Mouse (Mus musculus) myocyte (in vitro differentiated cells): ENCODE results near the gene Hoxa3. TPM values are rescaled to one million over a fixed set of nuclear protein-coding genes. Genes with fewer than 3 reads are reported as not detected.

Experiments
- H3K27me3 ChIP-seq: one replicate; pipeline ENCODE4 v1.6.1; 2011; ENCODE audit not compliant: control insufficient read depth, insufficient read depth, insufficient read length
- H3K36me3 ChIP-seq: one replicate; pipeline ENCODE4 v1.6.1; 2011; ENCODE audit not compliant: control insufficient read depth, insufficient read depth
- H3K4me2 ChIP-seq: one replicate; pipeline ENCODE4 v1.6.1; 2011; ENCODE audit warnings: low read depth, control low read depth
- H3K4me3 ChIP-seq: one replicate; pipeline ENCODE4 v1.5.1; 2011; ENCODE audit warnings: mild to moderate bottlenecking, control low read depth, moderate library complexity
- H3K79me2 ChIP-seq: one replicate; pipeline ENCODE4 v1.6.1; 2011; ENCODE audit not compliant: control insufficient read depth, insufficient read depth
- H3ac ChIP-seq: one replicate; pipeline ENCODE4 v1.6.1; 2011; ENCODE audit not compliant: control insufficient read depth, insufficient read length
- CEBPB ChIP-seq: IDR thresholded peaks from 2 replicates; pipeline ENCODE4 v1.6.1; 2011; ENCODE audit warnings: mild to moderate bottlenecking, moderate library complexity; ENCODE audit not compliant: poor library complexity, insufficient read depth, severe bottlenecking
- E2F4 ChIP-seq: IDR thresholded peaks from one replicate; pipeline ENCODE4 v1.6.1; 2011; ENCODE audit warnings: mild to moderate bottlenecking, control low read depth, moderate library complexity; ENCODE audit not compliant: insufficient read depth
- MAX ChIP-seq: IDR thresholded peaks from one replicate; pipeline ENCODE4 v1.6.1; 2011; ENCODE audit warnings: low read depth, mild to moderate bottlenecking, control low read depth
- MYOD1 ChIP-seq, 3 experiments: IDR thresholded peaks; one replicate each; pipeline ENCODE4 v1.6.1; 2011; ENCODE audit warnings: control low read depth in 2 of 3, low read depth in 2 of 3, mild to moderate bottlenecking in 2 of 3, moderate library complexity in 1 of 3; ENCODE audit not compliant: insufficient read length in 2 of 3, control insufficient read depth in 1 of 3
- MYOG ChIP-seq, 3 experiments: IDR thresholded peaks; one replicate each; pipeline ENCODE4 v1.6.1; 2011; ENCODE audit warnings: control low read depth in 2 of 3, low read depth in 2 of 3, mild to moderate bottlenecking in 2 of 3; ENCODE audit not compliant: insufficient read length in 2 of 3, control insufficient read depth in 1 of 3, insufficient read depth in 1 of 3
- POLR2A ChIP-seq: IDR thresholded peaks from one replicate; pipeline ENCODE4 v1.6.1; 2011; ENCODE audit warnings: low read depth, mild to moderate bottlenecking, control low read depth, moderate library complexity; ENCODE audit not compliant: insufficient read length
- POLR2AphosphoS2 ChIP-seq: IDR thresholded peaks from one replicate; pipeline ENCODE4 v1.6.1; 2011; ENCODE audit warnings: low read depth, control low read depth; ENCODE audit not compliant: insufficient read length
- REST ChIP-seq: IDR thresholded peaks from one replicate; pipeline ENCODE4 v1.6.1; 2011; ENCODE audit warnings: mild to moderate bottlenecking, control low read depth, moderate library complexity; ENCODE audit not compliant: insufficient read depth, insufficient read length
- SRF ChIP-seq: IDR thresholded peaks from one replicate; pipeline ENCODE4 v1.6.1; 2011; ENCODE audit warnings: low read depth; ENCODE audit not compliant: control insufficient read depth, insufficient read length
- TCF12 ChIP-seq: IDR thresholded peaks from one replicate; pipeline ENCODE4 v1.6.1; 2011; ENCODE audit warnings: mild to moderate bottlenecking, control low read depth; ENCODE audit not compliant: poor library complexity, insufficient read depth, severe bottlenecking
- TCF3 ChIP-seq: IDR thresholded peaks from one replicate; pipeline ENCODE4 v1.6.1; 2011; ENCODE audit warnings: low read depth, control low read depth; ENCODE audit not compliant: insufficient read length
- USF1 ChIP-seq: IDR thresholded peaks from one replicate; pipeline ENCODE4 v1.6.1; 2011; ENCODE audit warnings: low read depth, mild to moderate bottlenecking, control low read depth, moderate library complexity
- polyA plus RNA-seq: library from polyadenylated mRNA; unstranded; fragments of >200 nt; fragmentation: generic; extraction: Trizol; gene quantifications from one replicate; pipeline ENCODE4 v1.2.1, GENCODE M21; 2012; ENCODE audit warnings: missing spikeins

The Hoxa3 gene
- polyA plus RNA-seq, 1 experiment: 1.0 TPM

GRCm38 (mm10) chr6:52191860-52192550 lies 21.1 kb downstream of the Hoxa3 start:
- Histone ChIP-seq H3ac (peak overlapping the region; percentile 0), H3K36me3 (no peaks in the 10 kb centered on the region), H3K4me2 (peak overlapping the region; percentile 84), H3K79me2 (peaks cover 4% of the 10 kb centered on the region), H3K27me3 (no peaks in the 10 kb centered on the region), H3K4me3 (peak overlapping the region; percentile 47)
- no peak for TF ChIP-seq REST
- no peak for TF ChIP-seq MYOD1 (IDR thresholded peaks at IDR 0.05; ENCODE audit: control insufficient read depth in 1 of 3, insufficient read length in 2 of 3, low read depth in 2 of 3)
- no peak for TF ChIP-seq TCF12
- TF ChIP-seq TCF3: no peak
- peak; percentile 93 for TF ChIP-seq USF1
- no peak for TF ChIP-seq MYOG (IDR thresholded peaks at IDR 0.05; ENCODE audit: control insufficient read depth in 1 of 3, insufficient read depth in 1 of 3, insufficient read length in 2 of 3, low read depth in 2 of 3)
- no peak for TF ChIP-seq MAX
- TF ChIP-seq E2F4: peak; percentile 59
- peak; percentile 54 for TF ChIP-seq POLR2A
- no peak for TF ChIP-seq SRF
- no peak for TF ChIP-seq CEBPB
- TF ChIP-seq POLR2AphosphoS2: peak; percentile 57

GRCm38 (mm10) chr6:52190906-52191810 lies 22.0 kb downstream of the Hoxa3 start, which contains the start of gene Hoxa4:
Gene Hoxa4 (minus strand): TSS chr6:52191753.
- H3ac ChIP-seq: peak within 1 kb of the TSS; percentile 0
- H3K4me2 ChIP-seq: peak within 1 kb of the TSS; percentile 84
- no peaks in the 10 kb centered on the region for H3K27me3 ChIP-seq
- TF ChIP-seq E2F4: no peak
- no peak for TF ChIP-seq MAX
- no peak for TF ChIP-seq USF1
- TF ChIP-seq TCF12: no peak
- no peak for TF ChIP-seq SRF
- no peak for TF ChIP-seq MYOD1 (IDR thresholded peaks at IDR 0.05; ENCODE audit: control insufficient read depth in 1 of 3, insufficient read length in 2 of 3, low read depth in 2 of 3)
- TF ChIP-seq MYOG (IDR thresholded peaks at IDR 0.05; ENCODE audit: control insufficient read depth in 1 of 3, insufficient read depth in 1 of 3, insufficient read length in 2 of 3, low read depth in 2 of 3): no peak
- TF ChIP-seq REST: no peak
- no peak for TF ChIP-seq TCF3
- TF ChIP-seq CEBPB: no peak
- H3K4me3 ChIP-seq: peak within 1 kb of the TSS; percentile 47
- H3K36me3 ChIP-seq: no peaks in the 10 kb centered on the region
- H3K79me2 ChIP-seq: peaks cover 4% of the 10 kb centered on the region

GRCm38 (mm10) chr6:52190410-52190809 lies 22.7 kb downstream of the Hoxa3 start:
- no peaks in the 10 kb centered on the region for H3K27me3 ChIP-seq
- no peak overlapping the region for H3ac ChIP-seq
- TF ChIP-seq MAX (no peak), POLR2A (no peak)
- H3K4me2 ChIP-seq: peak overlapping the region; percentile 12
- H3K4me3 ChIP-seq: no peak overlapping the region
- H3K36me3 ChIP-seq: no peaks in the 10 kb centered on the region
- peaks cover 4% of the 10 kb centered on the region for H3K79me2 ChIP-seq

GRCm38 (mm10) chr6:52189909-52190308 lies 23.2 kb downstream of the Hoxa3 start:
- H3K4me3 ChIP-seq: no peak overlapping the region
- H3K4me2 ChIP-seq: no peak overlapping the region

More at GRCm38 (mm10) chr6:52189909-52190308, 23.2 kb downstream of the Hoxa3 start:
- peaks cover 4% of the 10 kb centered on the region for H3K79me2 ChIP-seq
- no peak for TF ChIP-seq POLR2A
- TF ChIP-seq POLR2AphosphoS2: no peak
- no peak for TF ChIP-seq REST
- TF ChIP-seq TCF12: no peak
- no peak for TF ChIP-seq MYOD1 (IDR thresholded peaks at IDR 0.05; ENCODE audit: control insufficient read depth in 1 of 3, insufficient read length in 2 of 3, low read depth in 2 of 3)
- TF ChIP-seq SRF: no peak
- no peak for TF ChIP-seq CEBPB
- TF ChIP-seq USF1: no peak
- no peak for TF ChIP-seq MYOG (IDR thresholded peaks at IDR 0.05; ENCODE audit: control insufficient read depth in 1 of 3, insufficient read depth in 1 of 3, insufficient read length in 2 of 3, low read depth in 2 of 3)
- TF ChIP-seq TCF3: no peak
- TF ChIP-seq MAX: no peak
- TF ChIP-seq E2F4: no peak
- H3K27me3 ChIP-seq: no peaks in the 10 kb centered on the region
- H3K36me3 ChIP-seq: no peaks in the 10 kb centered on the region
- no peak overlapping the region for H3ac ChIP-seq
